Mouse (Mus musculus): ENCODE measurements around the gene Gm49380.
"Not testable (repeated sequence)": the region's sequence is repeated elsewhere in the genome, so short reads cannot be mapped to it uniquely, and the experiment has no call there.

Gene Gm49380

DNA sequence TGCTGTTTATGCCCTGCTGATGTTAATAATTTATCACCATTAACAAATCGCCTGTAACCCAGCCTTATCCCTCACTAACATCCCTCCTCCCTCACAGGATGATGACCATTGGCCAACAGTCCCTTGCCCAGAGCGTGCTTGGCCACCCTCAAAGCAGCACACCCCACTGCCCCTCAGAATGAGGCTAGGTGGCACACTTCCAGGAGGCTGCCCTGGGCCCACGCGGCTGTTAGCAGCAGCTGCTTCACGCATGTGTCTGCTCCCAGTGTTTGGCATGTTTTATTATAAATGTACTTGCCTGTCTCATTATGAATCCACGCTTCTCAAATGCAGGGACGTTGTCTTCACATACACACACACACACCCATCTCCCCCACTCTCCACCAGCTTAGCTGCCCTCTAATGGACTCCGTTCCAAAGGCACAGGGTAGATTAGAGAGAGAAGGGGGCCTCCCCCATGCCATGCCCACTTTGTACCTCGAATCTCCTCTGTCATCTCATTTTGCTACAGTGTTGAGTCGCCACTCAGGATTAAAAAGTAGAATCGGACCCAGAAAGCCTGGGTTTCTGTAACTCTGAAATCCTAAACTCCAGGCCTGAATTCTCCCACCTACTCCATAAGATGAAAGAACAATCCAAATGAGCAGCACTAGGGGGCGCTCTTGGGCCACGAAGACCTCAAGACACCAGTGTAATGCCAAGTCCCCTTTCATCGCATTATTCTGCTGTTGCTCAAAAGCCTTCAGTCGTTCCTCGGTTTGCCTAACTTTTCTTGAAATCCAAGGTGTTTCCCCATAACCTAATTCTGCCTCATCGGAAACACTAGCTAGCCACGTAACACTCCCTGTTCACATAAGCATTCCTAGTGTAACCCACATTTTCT, 12.5 kb upstream of the Gm49380 start:
- peak; percentile 81 for DNase-seq (ENCODE audit: low read depth, low spot score)

DNA sequence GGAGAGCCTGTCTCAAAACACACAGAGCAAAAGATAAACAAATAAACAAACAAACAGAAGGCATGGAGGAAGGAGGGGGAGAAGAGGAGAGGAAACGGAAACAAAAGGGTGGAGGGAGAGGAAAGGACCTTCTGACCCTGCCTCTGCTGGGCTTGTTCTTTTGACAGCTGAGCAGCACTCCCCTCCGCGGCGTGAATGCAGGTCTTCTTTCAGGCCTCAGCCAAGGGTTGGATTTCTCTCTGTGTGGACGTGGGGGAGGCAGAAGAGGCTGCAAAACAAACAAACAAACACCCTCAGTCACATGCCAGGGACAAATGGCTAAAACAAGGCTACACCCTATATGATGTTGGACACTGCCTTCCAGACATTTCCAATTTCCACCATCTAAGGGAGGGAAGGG, 11.7 kb upstream of the Gm49380 start:
- DNase-seq (ENCODE audit: low read depth, low spot score): no peak

DNA sequence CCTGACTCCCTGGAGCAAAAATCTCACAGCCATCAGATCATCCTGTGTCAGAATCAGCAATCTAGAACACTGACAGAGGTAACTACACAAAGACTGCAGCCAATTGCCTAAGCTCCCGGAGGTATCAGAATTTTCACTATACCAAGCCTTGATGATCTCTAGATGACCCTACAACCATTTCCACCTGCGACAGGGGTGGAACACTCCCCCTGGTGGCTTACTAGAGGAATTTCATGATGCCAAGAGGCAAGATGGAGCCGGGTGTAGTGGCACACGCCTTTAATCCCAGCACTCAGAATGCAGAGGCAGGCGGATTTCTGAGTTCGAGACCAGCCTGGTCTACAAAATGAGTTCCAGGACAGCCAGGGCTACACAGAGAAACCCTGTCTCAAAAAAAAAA, 11.0 kb upstream of the Gm49380 start:
- DNase-seq (ENCODE audit: low read depth, low spot score): peak; percentile 49

DNA sequence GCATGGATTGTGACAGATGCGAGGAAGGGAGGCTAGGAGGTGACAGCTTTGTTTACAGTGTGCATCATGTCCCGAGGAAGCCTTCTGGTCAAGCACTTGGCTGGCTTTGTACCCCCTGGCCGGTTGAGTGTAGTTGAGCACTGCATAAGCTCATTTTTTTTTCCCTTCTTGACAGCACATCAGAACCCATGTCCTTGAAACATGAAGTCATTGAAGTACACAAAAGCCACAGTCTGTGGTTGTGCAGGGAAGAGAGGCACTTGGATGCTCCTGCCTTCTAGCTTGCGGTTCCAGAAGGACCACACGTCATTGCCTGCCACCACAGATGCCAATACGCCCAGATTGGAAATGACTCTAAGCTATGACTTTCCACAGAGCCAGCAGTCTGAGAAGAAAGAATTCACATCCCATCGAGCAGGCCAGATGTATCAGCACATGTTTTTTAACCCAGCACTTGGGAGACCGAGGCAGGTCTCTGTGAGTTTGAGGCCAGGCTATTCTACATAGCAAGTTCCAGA, 6.7 kb upstream of the Gm49380 start:
- DNase-seq (ENCODE audit: low read depth, low spot score): no peak

DNA sequence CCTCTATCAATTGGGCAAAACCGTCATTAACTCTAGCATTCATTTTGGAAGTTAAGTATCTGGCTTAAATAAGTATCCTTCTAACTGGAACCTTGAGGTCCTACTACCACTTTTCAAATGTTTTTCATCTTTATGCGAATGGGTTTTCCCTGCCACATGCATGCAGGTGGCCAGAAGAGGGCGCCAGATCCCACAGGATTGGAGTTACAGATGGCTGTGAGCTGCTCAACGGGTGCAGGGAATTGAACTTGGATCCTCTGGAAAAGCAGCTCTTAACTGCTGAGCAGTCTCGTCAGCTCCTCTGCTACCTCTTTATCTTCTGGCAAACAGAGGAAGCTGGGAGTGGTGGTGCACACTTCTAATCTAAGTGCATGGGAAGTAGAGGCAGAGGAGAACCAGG, 5.7 kb upstream of the Gm49380 start:
- peak; percentile 64 for DNase-seq (ENCODE audit: low read depth, low spot score)

DNA sequence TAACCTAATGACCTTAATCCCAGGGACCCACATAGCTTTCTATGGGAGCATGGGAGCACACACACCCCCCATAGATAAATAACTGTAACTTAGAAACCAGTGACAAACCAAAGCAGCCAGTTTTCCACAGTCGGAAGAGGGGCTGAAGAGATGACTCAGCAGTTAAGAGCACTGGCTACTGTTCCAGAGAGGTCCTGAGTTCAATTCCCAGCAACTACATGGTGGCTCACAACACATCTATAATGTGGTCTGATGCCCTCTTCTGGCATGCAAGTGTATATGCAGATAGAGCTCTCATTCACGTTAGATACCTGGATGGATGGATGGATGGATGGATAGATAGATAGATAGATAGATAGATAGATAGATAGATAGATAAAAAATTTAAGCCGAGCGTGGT, 2.9 kb upstream of the Gm49380 start:
- DNase-seq (ENCODE audit: low read depth, low spot score): peak; percentile 41

DNA sequence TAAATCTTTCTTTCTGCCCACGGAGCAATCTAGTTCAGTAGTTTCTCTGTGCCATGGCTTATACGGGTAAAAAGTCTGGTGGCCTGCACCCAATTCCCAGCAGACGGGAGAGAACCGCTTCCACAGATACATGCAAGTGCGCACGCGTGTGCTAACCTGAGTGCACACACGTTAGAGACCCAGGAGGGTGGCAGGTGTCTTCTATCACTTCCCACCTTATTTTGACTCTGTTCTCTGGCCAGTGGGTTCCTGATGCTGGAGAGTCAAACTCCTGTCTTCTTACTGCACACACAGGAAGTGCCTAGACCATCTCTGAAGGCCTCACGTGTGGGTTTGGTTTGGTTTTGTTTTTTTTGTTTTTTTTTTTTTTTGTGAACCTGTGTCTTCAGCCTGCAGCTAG, 2.3 kb upstream of the Gm49380 start:
- peak; percentile 41 for DNase-seq (ENCODE audit: low read depth, low spot score)

DNA sequence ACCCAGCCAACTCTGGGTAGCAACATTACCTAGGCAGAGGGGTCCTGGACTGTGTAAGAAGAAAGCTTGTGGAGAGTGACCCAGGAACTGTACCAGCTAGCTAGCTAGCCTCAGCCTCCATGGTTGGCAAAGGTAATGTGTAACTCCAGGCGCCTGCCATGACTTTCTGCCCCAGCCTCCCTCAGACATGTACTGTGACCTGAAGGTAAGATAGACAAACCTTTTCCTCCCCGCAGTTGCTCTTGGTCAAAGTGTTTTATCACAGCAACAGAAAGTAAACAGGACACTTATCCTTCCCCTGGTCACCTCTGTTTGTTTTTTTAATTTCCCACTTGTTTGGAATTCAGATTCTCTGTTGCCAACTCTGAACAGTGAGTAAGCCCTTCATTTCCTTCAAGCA, 1.2 kb upstream of the Gm49380 start:
- peak; percentile 26 for DNase-seq (ENCODE audit: low read depth, low spot score)

DNA sequence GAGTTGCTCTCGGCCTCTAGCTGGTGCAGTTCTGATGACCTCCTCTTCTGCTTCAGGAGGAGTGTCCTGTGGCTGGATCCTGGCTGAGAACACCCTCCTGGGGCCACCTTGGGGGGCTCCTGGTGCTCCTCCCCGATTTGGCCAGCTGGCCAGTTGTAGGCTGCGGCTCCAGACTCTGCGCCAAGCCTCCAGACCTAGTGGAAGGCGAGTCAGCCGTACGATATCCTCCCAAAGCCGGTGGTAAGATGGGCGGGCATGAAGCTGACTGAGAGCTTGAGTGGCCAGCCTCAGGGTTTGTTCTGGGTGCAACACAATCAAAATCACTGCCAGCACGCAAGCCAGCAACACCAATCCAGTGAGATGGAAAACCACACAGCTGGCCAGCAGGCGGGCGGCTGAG, 1.4 kb downstream of the Gm49380 start:
- not testable (repeated sequence) for DNase-seq (ENCODE audit: low read depth, low spot score)

DNA sequence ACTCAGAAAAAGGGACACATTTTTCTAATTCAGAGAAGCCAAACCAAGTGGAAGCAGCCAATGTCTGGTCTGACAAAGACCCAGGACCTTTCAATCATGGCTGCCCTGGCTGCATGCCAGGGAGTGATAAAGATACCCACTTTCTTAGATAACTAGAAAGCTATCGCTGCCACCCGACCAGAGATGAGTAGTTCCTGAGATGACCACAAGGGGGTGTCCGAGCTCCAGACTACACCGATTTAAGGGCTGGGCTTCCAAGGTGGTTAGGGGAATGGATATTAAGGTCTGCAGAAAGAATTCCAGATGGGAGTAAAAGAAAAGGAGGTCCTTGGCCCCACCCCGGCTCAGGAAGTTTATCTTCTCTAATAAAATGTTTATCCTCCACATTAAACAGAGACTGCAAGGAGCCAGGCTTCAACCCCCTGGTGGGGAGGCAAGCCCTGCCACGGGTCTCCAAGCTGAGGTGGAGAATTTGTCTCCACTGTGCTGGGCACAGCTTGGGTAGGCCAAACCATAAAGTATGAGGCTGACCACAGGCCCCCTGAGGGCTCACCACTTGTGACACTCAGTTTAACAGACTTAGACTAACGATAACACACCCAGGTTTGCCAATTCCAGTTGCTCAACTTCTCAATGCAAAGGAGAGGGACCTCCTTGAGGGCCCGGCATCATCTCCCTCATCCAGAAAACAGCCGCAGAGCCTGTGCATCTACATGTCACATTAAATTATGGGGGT, 3.8 kb downstream of the Gm49380 start:
- DNase-seq (ENCODE audit: low read depth, low spot score): peak; percentile 76

DNA sequence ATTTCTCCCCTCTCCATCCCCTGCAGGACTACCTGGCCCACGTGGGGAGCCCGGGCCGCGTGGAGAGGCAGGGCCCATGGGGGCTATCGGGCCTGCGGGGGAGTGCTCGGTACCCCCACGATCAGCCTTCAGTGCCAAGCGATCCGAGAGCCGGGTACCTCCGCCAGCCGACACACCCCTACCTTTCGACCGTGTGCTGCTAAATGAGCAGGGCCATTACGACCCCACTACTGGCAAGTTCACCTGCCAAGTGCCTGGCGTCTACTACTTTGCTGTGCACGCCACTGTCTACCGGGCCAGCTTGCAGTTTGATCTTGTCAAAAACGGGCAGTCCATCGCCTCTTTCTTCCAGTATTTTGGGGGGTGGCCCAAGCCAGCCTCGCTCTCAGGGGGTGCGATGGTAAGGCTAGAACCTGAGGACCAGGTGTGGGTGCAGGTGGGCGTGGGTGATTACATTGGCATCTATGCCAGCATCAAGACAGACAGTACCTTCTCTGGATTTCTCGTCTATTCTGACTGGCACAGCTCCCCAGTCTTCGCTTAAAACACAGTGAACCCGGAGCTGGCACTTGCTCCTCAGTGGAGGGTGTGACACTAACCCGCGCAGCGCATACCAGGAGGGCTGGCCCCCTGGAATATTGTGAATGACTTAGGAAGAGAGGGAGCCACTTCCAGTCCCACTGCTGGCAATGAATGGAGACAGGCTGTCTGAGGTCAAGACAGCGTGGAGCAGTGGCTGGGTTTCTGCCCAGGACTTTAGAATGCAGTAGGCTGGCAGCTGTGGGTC, 4.8 kb downstream of the Gm49380 start:
- no peak for DNase-seq (ENCODE audit: low read depth, low spot score)

DNA sequence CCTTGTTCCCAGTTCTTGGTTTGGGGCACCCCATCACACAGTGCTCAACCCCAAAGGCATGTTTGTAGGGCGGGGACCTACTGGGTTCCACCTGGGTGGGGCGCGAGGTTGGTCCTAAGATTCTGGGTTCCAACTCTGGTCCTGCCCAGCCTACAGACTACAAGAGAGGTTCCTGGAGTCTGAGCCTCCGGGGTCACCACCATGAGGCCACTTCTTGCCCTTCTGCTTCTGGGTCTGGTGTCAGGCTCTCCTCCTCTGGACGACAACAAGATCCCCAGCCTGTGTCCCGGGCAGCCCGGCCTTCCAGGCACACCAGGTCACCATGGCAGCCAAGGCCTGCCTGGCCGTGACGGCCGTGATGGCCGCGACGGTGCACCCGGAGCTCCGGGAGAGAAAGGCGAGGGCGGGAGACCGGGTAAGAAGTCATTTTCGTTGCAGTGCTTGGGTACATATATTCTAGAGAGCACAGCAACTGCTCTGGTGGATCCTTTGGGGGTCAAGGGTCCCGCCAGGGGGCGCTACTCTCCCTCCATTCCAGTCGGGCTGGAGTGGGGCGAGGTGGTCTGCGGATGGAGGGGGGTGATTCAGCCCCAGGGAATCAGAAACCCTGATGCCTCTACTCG, 5.6 kb downstream of the Gm49380 start:
- no peak for DNase-seq (ENCODE audit: low read depth, low spot score)

DNA sequence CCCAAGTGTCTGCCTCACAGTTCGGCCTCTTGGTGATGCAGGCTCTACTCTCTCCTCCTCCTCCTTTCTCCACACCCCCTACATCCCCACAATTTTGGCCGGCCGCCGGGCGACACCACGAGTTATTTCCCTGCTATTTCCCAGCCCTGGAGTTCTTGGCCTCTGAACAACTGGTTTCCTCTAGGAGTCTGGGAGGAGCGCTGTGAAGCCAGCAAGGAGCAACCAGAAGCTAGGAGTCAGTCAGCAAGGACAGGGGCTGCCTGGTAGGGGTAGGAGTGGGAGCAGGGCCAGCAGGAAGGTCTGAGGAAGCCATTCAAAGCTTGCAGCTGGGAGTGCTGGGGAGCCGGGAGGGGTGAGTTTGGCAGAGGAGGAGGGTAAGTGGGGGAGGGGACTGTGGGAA, 6.2 kb downstream of the Gm49380 start, which contains the start of gene C1qtnf5:
C1qtnf5 (plus strand) TSS at position 136 of the 400 bp plus-strand sequence.
- DNase-seq (ENCODE audit: low read depth, low spot score): no peak

DNA sequence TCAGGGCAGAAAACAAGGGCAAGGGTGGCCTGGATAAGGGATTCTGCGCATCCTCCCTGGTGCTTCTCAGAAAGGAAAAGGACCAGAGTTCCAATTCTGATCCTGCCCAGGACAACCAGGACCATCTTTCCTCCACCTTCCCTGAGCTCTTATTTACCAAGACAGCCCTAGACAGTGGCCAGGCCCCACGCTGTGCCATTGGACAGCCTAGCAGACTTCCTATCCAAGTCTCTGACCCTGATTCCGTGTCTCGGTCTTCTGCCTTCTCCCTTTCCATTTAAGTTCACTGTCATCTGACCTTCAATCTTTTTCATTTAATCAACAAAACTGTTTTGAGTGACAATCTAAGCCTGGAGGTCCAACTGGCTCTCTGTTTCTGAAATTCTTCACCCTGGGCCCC, 6.7 kb downstream of the Gm49380 start:
- no peak for DNase-seq (ENCODE audit: low read depth, low spot score)

DNA sequence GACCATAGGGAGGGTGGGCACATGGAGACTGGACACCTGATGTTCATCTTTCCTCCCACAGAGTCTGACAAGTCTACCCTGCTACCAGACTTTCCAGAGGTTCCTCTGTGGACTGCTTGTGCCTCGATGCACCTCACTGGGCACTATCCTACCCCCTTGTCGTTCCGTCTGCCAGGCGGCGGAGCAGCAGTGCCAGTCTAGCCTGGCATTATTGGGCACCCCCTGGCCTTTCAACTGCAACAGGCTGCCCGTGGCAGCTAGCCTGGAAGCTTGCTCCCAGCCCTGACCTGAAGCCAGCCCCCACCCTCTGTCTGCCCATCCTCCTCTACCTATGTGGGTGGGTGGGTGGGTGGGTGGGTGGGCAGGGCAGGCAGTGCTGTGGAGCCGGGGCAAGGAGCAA, 7.1 kb downstream of the Gm49380 start:
- no peak for DNase-seq (ENCODE audit: low read depth, low spot score)

DNA sequence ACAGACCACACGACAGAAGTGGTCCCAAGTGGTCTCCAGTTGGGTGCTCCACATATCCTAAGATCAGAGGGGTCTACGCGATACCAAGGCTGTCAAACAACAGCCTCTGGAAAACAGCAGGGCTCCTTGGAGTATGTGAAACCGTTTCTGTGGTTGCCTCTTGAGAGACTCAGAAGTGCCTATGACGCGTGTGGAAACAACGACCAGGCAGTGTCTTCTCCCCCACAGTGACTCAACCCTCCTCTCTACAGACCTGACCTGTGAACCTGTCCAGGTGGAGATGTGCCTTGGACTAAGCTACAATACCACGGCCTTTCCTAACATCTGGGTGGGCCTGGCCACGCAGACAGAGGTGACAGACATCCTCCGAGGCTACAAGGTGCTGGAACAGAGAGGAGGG, 7.5 kb downstream of the Gm49380 start:
- DNase-seq (ENCODE audit: low read depth, low spot score): no peak

DNA sequence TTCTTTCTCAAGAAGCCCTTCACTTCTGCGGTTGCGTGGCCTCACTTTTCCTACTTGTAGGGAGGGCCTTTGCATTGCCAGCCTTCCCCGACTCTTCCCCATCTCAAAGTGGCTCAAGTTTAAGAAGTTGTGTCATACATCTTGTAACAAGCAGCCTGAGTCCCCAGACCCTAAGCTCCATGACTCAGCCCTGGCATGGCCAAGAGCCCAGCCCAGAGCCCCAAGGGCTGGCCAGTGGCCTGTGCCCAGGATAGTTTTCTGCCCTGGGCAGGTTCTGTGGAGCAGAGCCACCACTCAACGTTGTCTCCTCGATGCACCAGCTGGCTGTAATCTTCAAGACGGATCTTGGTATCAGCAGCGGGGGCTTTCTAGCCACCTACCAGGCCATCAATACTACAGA, 8.4 kb downstream of the Gm49380 start:
- no peak for DNase-seq (ENCODE audit: low read depth, low spot score)

DNA sequence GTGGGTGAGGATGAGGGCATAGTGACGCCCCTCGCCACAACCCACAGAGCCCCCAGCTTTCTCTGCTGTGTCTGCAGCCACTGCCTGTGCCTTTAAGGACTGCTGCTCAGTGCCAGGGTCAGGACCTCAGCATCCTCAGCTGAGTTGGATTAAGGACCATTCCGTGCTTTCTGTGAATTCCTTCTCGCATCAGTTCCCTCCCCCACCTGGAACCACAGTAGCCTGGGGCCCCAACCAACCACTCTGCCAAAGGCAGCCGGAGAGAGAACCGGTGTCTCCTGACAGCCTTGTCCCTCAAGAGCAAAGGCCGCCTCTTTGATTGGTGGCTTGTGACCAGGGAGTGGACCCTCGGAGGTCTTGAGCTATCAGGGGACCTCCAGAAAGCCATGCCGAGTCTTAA, 11.8 kb downstream of the Gm49380 start, which contains the start of gene Mfrp:
Mfrp (plus strand) TSS at position 240 of the 400 bp plus-strand sequence.
- no peak for DNase-seq (ENCODE audit: low read depth, low spot score)

DNA sequence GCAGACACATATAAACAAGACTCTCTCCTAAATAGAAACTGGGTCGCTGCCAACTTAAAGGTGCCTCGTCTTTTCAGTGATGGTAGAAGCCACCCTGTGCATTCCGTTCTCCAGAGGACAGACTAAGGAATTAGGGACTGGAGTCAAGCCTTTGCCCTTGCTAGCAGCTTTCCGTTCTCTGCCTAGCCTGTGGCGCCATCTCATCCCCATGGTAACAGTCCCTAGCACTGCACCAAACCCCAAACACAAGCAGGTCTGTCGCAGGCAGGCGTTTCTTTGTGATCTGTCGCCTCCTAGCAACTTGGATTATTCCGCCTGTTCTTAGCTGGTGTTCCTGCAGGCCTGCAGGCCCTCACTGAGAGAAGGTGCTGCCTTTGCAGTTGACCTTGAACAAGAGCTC, 16.8 kb downstream of the Gm49380 start:
- no peak for DNase-seq (ENCODE audit: low read depth, low spot score)

DNA sequence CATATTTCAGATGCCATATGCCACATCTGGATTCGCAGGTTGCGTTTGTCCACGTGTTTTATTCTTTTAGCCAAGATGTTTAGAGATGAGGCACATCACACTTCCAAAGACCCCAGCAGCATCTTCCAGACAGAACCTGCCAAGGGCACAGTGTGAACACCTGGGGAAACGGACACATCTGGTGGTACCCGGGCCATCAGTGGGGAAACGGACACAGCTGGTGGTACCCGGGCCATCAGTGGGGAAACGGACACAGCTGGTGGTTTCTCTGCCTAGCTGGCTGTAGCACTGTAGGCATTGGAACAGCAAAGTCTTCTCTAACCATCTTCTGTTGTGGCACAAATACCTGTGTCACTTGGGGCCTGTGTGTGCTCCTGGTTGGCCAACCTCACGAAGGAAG, 17.5 kb downstream of the Gm49380 start:
- DNase-seq (ENCODE audit: low read depth, low spot score): peak; percentile 76

DNA sequence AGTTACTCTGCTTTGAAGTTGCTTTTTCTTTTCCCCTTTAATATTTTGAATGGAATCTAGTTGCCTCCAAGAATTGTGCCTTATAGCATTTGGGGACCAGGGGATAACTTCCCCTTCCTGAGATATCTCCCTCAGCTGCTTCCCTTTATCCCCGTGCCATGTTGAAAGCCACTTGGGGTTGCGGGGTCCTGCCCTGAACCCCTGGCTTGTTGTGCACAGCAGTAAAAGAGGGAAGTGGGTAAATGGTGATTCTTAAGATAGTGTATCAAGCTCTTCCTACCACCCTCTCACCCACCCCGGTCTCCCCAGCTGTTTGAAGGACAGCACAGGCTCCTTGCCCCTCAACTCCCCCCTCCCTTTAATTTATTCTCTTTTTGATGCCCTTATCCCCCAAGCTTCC, 18.6 kb downstream of the Gm49380 start:
- DNase-seq (ENCODE audit: low read depth, low spot score): peak; percentile 84
